Mouse (Mus musculus) heart, postnatal 0 days (tissue): ENCODE results near the gene Recql5.

Source experiments
- CTCF ChIP-seq: IDR thresholded peaks from 2 replicates; pipeline ENCODE4 v1.5.1; 2016; ENCODE audit warnings: antibody characterized with exemption, control low read depth, low read depth
- EP300 ChIP-seq: IDR thresholded peaks from 2 replicates; pipeline ENCODE4 v1.6.1; 2016; ENCODE audit warnings: antibody characterized with exemption, low read depth

GRCm38 (mm10) chr11:115954712-115955111 is 21.4 kb upstream of the Recql5 start:
- TF ChIP-seq CTCF (no peak), EP300 (no peak)
